Mouse (Mus musculus): ENCODE measurements around the gene Stxbp3. TPM values are rescaled to one million over a fixed set of nuclear protein-coding genes. Genes with fewer than 3 reads are reported as not detected.

The Stxbp3 gene
- polyA plus RNA-seq, 1 experiment = not detected

DNA sequence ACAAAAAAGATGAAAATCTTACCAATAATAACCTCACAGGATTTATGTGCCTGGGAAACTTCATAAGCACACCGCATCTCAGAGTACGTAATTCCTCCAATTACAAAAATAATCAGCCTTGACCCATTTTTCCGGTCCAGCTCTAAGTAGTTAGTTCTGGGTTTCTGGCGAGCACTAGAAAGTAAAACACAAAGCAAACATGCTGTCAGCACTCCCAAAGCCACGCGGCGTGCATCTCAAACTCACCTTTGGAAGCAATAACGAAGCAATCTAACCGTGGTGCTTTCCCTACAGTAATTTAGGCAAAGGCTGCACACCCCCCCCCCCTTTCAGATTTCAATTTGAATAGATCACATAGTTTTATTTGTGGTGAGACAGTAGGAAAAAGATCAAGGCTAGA, 45.5 kb downstream of the Stxbp3 start:
- H3K4me3 ChIP-seq (ENCODE audit: insufficient read depth, low read depth, low read length) = no peak overlapping the region
- no peak for TF ChIP-seq CTCF (IDR thresholded peaks at IDR 0.05; ENCODE audit: insufficient read depth, low read depth, low read length)
- TF ChIP-seq POLR2A (IDR thresholded peaks at IDR 0.05; ENCODE audit: insufficient read depth, low read depth, low read length) = no peak
- 60% methylated on average over 9 of the region's 9 CpGs for WGBS

DNA sequence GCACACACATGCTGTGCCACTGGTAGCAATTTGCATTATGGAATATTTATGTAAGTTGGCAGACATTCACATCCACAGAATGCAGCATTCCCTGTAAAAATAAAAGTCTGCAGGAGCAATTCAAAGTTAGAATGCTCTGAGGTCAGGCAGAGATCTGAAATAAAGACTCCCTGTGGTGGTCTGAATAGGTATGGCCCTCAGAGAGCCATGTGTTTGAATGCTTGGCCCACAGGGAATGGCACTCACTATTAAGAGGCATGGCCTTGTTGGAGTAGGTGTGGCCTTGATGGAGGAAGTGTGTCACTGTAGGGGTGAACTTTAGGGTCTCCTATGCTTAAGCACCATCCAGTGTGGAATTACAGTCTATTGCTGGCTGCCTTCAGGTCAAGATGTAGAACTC, 47.9 kb downstream of the Stxbp3 start:
- no peak overlapping the region for H3K4me3 ChIP-seq (ENCODE audit: insufficient read depth, low read depth, low read length)
- H3K27ac ChIP-seq (ENCODE audit: insufficient read depth, low read depth, low read length) = no peak overlapping the region
- TF ChIP-seq POLR2A (IDR thresholded peaks at IDR 0.05; ENCODE audit: insufficient read depth, low read depth, low read length) (no peak), CTCF (IDR thresholded peaks at IDR 0.05; ENCODE audit: insufficient read depth, low read depth, low read length) (no peak)
- no peaks in the 10 kb centered on the region for H3K4me1 ChIP-seq (ENCODE audit: control insufficient read depth, insufficient read depth, low read length)

More for the DNA sequence above, 45.5 kb downstream of the Stxbp3 start:
- no peaks in the 10 kb centered on the region for H3K4me1 ChIP-seq (ENCODE audit: control insufficient read depth, insufficient read depth, low read length)
- no peak overlapping the region for H3K27ac ChIP-seq (ENCODE audit: insufficient read depth, low read depth, low read length)

- Histone ChIP-seq H3K4me1 (ENCODE audit: control insufficient read depth, insufficient read depth, low read length) (no peaks in the 10 kb centered on the region), H3K27ac (ENCODE audit: insufficient read depth, low read depth, low read length) (no peak overlapping the region), H3K4me3 (ENCODE audit: insufficient read depth, low read depth, low read length) (no peak overlapping the region)
- WGBS = 85% methylated on average over 7 of the region's 7 CpGs
- no peak for TF ChIP-seq CTCF (IDR thresholded peaks at IDR 0.05; ENCODE audit: insufficient read depth, low read depth, low read length)
- TF ChIP-seq POLR2A (IDR thresholded peaks at IDR 0.05; ENCODE audit: insufficient read depth, low read depth, low read length) = no peak
Observed at GRCm38 (mm10) chr3:108791054-108791706, 49.1 kb downstream of the Stxbp3 start.

DNA sequence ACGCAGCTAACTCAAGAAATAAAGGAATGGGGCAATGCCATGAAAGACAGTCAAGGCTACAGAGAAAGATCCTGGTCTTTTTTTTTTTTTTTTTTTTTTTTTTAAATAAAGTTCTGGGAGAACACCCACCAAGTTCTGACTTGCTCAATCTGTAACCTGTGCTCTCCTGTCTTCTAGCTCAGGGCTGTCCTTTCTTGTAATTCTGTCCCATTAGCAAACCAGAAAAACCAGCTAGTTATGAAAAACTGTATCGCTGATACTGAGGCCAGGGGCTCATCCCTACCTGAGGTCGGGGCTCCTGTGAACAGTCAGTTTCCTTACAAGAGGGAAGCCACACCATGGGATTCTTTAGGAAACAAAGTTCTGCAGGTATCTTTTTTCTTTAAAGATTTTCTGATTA, 49.8 kb downstream of the Stxbp3 start:
- TF ChIP-seq POLR2A (IDR thresholded peaks at IDR 0.05; ENCODE audit: insufficient read depth, low read depth, low read length) = no peak
- no peak for TF ChIP-seq CTCF (IDR thresholded peaks at IDR 0.05; ENCODE audit: insufficient read depth, low read depth, low read length)
- Histone ChIP-seq H3K4me1 (ENCODE audit: control insufficient read depth, insufficient read depth, low read length) (no peaks in the 10 kb centered on the region), H3K4me3 (ENCODE audit: insufficient read depth, low read depth, low read length) (no peak overlapping the region), H3K27ac (ENCODE audit: insufficient read depth, low read depth, low read length) (no peak overlapping the region)
- WGBS = 85% methylated on average over 3 of the region's 3 CpGs

DNA sequence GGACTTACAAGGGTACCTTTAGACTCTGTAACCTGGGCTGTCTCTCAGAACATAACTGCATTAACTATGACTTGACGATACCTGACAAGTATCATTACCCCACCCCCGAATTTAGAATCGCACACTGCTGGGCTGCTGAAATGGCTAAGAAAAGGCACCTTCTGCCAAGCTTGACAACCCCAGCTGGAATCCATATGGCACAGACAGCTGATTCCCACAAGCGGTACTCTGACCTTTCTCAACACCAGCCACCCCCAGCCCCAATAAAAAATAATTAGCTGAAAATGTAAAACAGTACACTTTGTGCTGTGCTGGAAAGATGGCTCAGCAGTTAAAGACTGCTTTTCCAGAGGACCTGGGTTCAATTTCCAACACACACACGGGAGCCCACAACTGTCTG, 51.0 kb downstream of the Stxbp3 start:
- no peak for TF ChIP-seq CTCF (IDR thresholded peaks at IDR 0.05; ENCODE audit: insufficient read depth, low read depth, low read length)
- TF ChIP-seq POLR2A (IDR thresholded peaks at IDR 0.05; ENCODE audit: insufficient read depth, low read depth, low read length) = no peak
- Histone ChIP-seq H3K4me1 (ENCODE audit: control insufficient read depth, insufficient read depth, low read length) (no peaks in the 10 kb centered on the region), H3K27ac (ENCODE audit: insufficient read depth, low read depth, low read length) (no peak overlapping the region), H3K4me3 (ENCODE audit: insufficient read depth, low read depth, low read length) (no peak overlapping the region)
- WGBS = 83% methylated on average over 5 of the region's 5 CpGs

GRCm38 (mm10) chr3:108788455-108788794, 51.9 kb downstream of the Stxbp3 start:
- TF ChIP-seq CTCF (IDR thresholded peaks at IDR 0.05; ENCODE audit: insufficient read depth, low read depth, low read length) = no peak
- 94% methylated on average over 4 of the region's 4 CpGs for WGBS
- Histone ChIP-seq H3K4me1 (ENCODE audit: control insufficient read depth, insufficient read depth, low read length) (no peaks in the 10 kb centered on the region), H3K27ac (ENCODE audit: insufficient read depth, low read depth, low read length) (no peak overlapping the region), H3K4me3 (ENCODE audit: insufficient read depth, low read depth, low read length) (no peak overlapping the region)

GRCm38 (mm10) chr3:108787754-108788454, 52.4 kb downstream of the Stxbp3 start:
- H3K4me1 ChIP-seq (ENCODE audit: control insufficient read depth, insufficient read depth, low read length) = no peaks in the 10 kb centered on the region
- no peak overlapping the region for H3K27ac ChIP-seq (ENCODE audit: insufficient read depth, low read depth, low read length)
- 76% methylated on average over 12 of the region's 12 CpGs for WGBS
- no peak for TF ChIP-seq CTCF (IDR thresholded peaks at IDR 0.05; ENCODE audit: insufficient read depth, low read depth, low read length)
- no peak for TF ChIP-seq POLR2A (IDR thresholded peaks at IDR 0.05; ENCODE audit: insufficient read depth, low read depth, low read length)
- no peak overlapping the region for H3K4me3 ChIP-seq (ENCODE audit: insufficient read depth, low read depth, low read length)

DNA sequence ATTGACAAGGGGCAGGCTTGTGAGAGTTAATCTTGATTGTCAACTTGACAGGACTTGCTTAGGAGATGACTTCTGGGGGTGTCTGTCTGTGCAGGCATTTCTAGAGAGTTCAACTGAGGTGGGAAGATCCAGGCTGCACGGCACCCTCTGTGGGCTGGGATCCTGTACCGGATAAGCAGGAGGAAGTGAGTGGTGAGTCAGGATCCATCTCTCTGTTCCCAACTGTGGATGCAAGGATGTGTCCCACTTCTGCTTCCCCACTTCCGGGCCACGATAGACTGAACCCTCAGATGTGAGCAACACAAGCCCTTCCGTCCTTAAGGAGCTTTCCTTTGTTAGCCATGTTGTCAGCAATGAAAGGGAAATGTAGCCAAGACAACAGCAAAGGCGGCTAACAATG, 53.8 kb downstream of the Stxbp3 start:
- WGBS = 56% methylated on average over 6 of the region's 6 CpGs
- TF ChIP-seq POLR2A (IDR thresholded peaks at IDR 0.05; ENCODE audit: insufficient read depth, low read depth, low read length) (no peak), CTCF (IDR thresholded peaks at IDR 0.05; ENCODE audit: insufficient read depth, low read depth, low read length) (no peak)
- H3K4me3 ChIP-seq (ENCODE audit: insufficient read depth, low read depth, low read length) = no peak overlapping the region

DNA sequence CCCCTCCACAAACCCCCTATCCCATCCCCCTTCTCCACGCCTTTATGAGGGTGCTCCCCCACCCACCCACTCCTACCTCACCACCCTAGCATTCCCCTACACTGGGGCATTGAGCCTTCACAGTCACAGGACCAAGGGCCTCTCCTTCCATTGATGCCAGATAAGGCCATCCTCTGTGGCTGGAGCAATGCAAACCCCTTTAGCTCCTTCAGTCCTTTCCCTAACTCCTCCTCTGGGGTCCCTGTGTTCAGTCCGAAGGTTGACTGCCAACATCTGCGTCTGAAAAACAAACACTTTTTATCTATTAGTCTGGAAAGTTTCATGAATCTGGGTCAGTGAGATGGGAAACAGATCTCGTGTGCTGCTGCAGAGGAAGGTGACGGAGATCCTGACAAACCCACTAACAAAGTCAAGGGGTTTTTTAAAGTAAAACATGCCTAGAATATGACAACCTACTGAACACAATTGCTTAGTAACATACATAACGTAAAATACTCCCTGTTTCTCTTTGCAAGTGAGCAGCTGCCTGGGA, 57.9 kb downstream of the Stxbp3 start:
- TF ChIP-seq CTCF (IDR thresholded peaks at IDR 0.05; ENCODE audit: insufficient read depth, low read depth, low read length) = no peak
- WGBS = 62% methylated on average over 6 of the region's 6 CpGs
- H3K27ac ChIP-seq (ENCODE audit: insufficient read depth, low read depth, low read length) = no peak overlapping the region
- H3K4me3 ChIP-seq (ENCODE audit: insufficient read depth, low read depth, low read length) = no peak overlapping the region
- no peaks in the 10 kb centered on the region for H3K4me1 ChIP-seq (ENCODE audit: control insufficient read depth, insufficient read depth, low read length)

More for the DNA sequence above, 53.8 kb downstream of the Stxbp3 start:
- no peaks in the 10 kb centered on the region for H3K4me1 ChIP-seq (ENCODE audit: control insufficient read depth, insufficient read depth, low read length)
- H3K27ac ChIP-seq (ENCODE audit: insufficient read depth, low read depth, low read length) = no peak overlapping the region

All from olfactory bulb, adult 2 months (tissue).